Mouse (Mus musculus): ENCODE measurements around the gene Ptcd1. TPM values are rescaled to one million over a fixed set of nuclear protein-coding genes. Genes with fewer than 3 reads are reported as not detected.
"Not testable (repeated sequence)": the region's sequence is repeated elsewhere in the genome, so short reads cannot be mapped to it uniquely, and the experiment has no call there.

Gene Ptcd1
- polyA plus RNA-seq, 1 experiment from 2014 or later: 13.9 TPM

DNA sequence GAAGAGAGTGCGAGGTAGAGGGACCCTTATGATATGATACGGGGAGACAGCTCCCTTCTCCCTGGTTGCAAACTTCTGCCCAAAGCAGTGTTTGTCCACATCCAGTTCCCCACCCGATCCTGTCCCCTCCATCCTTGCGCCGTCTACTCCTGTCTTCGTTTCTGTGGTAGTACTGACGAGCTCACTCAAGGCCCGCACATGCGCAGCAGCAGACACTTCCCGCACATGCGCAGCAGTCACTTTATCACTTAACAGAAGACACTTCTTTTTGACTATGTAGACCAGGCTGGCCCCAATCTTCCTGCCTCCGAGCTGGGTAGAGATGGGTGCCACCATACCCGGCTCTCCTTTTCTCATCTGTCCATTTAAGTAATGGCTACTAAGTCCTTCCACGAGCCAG, 5.5 kb downstream of the Ptcd1 start:
- H3K4me1 ChIP-seq: peaks cover 4% of the 10 kb centered on the region; the same call in 1 of the 2 replicates
- H3K27ac ChIP-seq: no peak overlapping the region
- H3K27me3 ChIP-seq (replicated peaks): no peaks in the 10 kb centered on the region
- peaks cover 19% of the 10 kb centered on the region for H3K36me3 ChIP-seq
- no peak overlapping the region for H3K9ac ChIP-seq
- 96% methylated on average over 14 of the region's 14 CpGs for WGBS
- H3K4me2 ChIP-seq: no peak overlapping the region
- H3K4me3 ChIP-seq (replicated peaks): no peak overlapping the region
- no peaks in the 10 kb centered on the region for H3K9me3 ChIP-seq
- no peak for ATAC-seq (ENCODE audit: insufficient read depth, low FRiP score, low read depth)

GRCm38 (mm10) chr5:145152690-145153089, 14.2 kb downstream of the Ptcd1 start:
- Histone ChIP-seq H3K4me2 (no peak overlapping the region), H3K4me1 (no peaks in the 10 kb centered on the region), H3K36me3 (peaks cover 66% of the 10 kb centered on the region), H3K27ac (no peak overlapping the region), H3K27me3 (replicated peaks) (no peaks in the 10 kb centered on the region), H3K9me3 (no peaks in the 10 kb centered on the region), H3K9ac (no peak overlapping the region), H3K4me3 (replicated peaks) (no peak overlapping the region)
- no peak for ATAC-seq (ENCODE audit: insufficient read depth, low FRiP score, low read depth)
- 91% methylated on average over 5 of the region's 5 CpGs for WGBS

GRCm38 (mm10) chr5:145149294-145149693, 17.6 kb downstream of the Ptcd1 start:
- WGBS: 86% methylated on average over 6 of the region's 6 CpGs
- ATAC-seq (ENCODE audit: insufficient read depth, low FRiP score, low read depth): no peak
- Histone ChIP-seq H3K36me3 (peaks cover 81% of the 10 kb centered on the region), H3K27ac (no peak overlapping the region), H3K4me1 (no peaks in the 10 kb centered on the region), H3K27me3 (replicated peaks) (no peaks in the 10 kb centered on the region), H3K4me2 (no peak overlapping the region), H3K9me3 (no peaks in the 10 kb centered on the region), H3K9ac (no peak overlapping the region), H3K4me3 (replicated peaks) (no peak overlapping the region)

GRCm38 (mm10) chr5:145147748-145148147, 19.2 kb downstream of the Ptcd1 start:
- 87% methylated on average over 5 of the region's 5 CpGs for WGBS
- Histone ChIP-seq H3K9ac (no peak overlapping the region), H3K9me3 (no peaks in the 10 kb centered on the region), H3K4me3 (replicated peaks) (no peak overlapping the region), H3K4me2 (no peak overlapping the region), H3K27ac (no peak overlapping the region), H3K4me1 (no peaks in the 10 kb centered on the region), H3K36me3 (peaks cover 87% of the 10 kb centered on the region), H3K27me3 (replicated peaks) (no peaks in the 10 kb centered on the region)
- ATAC-seq (ENCODE audit: insufficient read depth, low FRiP score, low read depth): no peak

GRCm38 (mm10) chr5:145140611-145141010, 26.3 kb downstream of the Ptcd1 start:
- Histone ChIP-seq H3K4me1 (peaks cover 21% of the 10 kb centered on the region), H3K36me3 (peaks cover 31% of the 10 kb centered on the region), H3K27me3 (replicated peaks) (no peaks in the 10 kb centered on the region), H3K4me3 (replicated peaks) (peak overlapping the region; percentile 98), H3K9ac (peak overlapping the region; percentile 80), H3K9me3 (no peaks in the 10 kb centered on the region), H3K27ac (peak overlapping the region; percentile 91), H3K4me2 (peak overlapping the region; percentile 65)
- WGBS: under 1% methylated on average over 18 of the region's 18 CpGs
- no peak for ATAC-seq (ENCODE audit: insufficient read depth, low FRiP score, low read depth)

GRCm38 (mm10) chr5:145139571-145140519, 27.1 kb downstream of the Ptcd1 start, which contains the start of the genes Pdap1 and Bud31:
Gene Pdap1 (minus strand): TSS chr5:145140238.
Gene Bud31 (plus strand): TSS chr5:145140362.
- H3K36me3 ChIP-seq: peaks cover 24% of the 10 kb centered on the region
- peak within 1 kb of the TSS; percentile 94 for H3K9ac ChIP-seq
- peak within 1 kb of the TSS; percentile 91 for H3K27ac ChIP-seq
- H3K27me3 ChIP-seq (replicated peaks): no peaks in the 10 kb centered on the region
- WGBS: under 1% methylated on average over 84 of the region's 84 CpGs
- peak; percentile 94 for ATAC-seq (ENCODE audit: insufficient read depth, low FRiP score, low read depth)
- H3K4me3 ChIP-seq (replicated peaks): peak within 1 kb of the TSS; percentile 98
- no peaks in the 10 kb centered on the region for H3K9me3 ChIP-seq
- H3K4me1 ChIP-seq: peaks cover 21% of the 10 kb centered on the region
- H3K4me2 ChIP-seq: peak within 1 kb of the TSS; percentile 68

- WGBS: 4% methylated on average over 6 of the region's 6 CpGs
- Histone ChIP-seq H3K4me3 (replicated peaks) (peak overlapping the region; percentile 98), H3K9me3 (no peaks in the 10 kb centered on the region), H3K4me2 (peak overlapping the region; percentile 68), H3K4me1 (peaks cover 21% of the 10 kb centered on the region), H3K36me3 (peaks cover 28% of the 10 kb centered on the region), H3K27ac (peak overlapping the region; percentile 91; the same call in 1 of the 2 replicates), H3K9ac (peak overlapping the region; percentile 94), H3K27me3 (replicated peaks) (no peaks in the 10 kb centered on the region)
- no peak for ATAC-seq (ENCODE audit: insufficient read depth, low FRiP score, low read depth)
Observed at GRCm38 (mm10) chr5:145138836-145139235, 28.1 kb downstream of the Ptcd1 start.

- not testable (repeated sequence) for H3K4me1 ChIP-seq; H3K4me2 ChIP-seq; H3K9me3 ChIP-seq; H3K4me3 ChIP-seq (replicated peaks); H3K27ac ChIP-seq; ATAC-seq (ENCODE audit: insufficient read depth, low FRiP score, low read depth); H3K27me3 ChIP-seq (replicated peaks); H3K9ac ChIP-seq
- 86% methylated on average over 6 of the region's 6 CpGs for WGBS
- H3K36me3 ChIP-seq: peaks cover 60% of the 10 kb centered on the region
Observed at GRCm38 (mm10) chr5:145133275-145133674, 33.6 kb downstream of the Ptcd1 start.

GRCm38 (mm10) chr5:145130995-145131394, 35.9 kb downstream of the Ptcd1 start:
- Histone ChIP-seq H3K27ac (no peak overlapping the region), H3K9me3 (no peaks in the 10 kb centered on the region), H3K36me3 (peaks cover 75% of the 10 kb centered on the region), H3K4me3 (replicated peaks) (no peak overlapping the region), H3K4me1 (no peaks in the 10 kb centered on the region), H3K27me3 (replicated peaks) (no peaks in the 10 kb centered on the region), H3K4me2 (no peak overlapping the region), H3K9ac (no peak overlapping the region)
- no peak for ATAC-seq (ENCODE audit: insufficient read depth, low FRiP score, low read depth)
- WGBS: 85% methylated on average over 3 of the region's 3 CpGs

DNA sequence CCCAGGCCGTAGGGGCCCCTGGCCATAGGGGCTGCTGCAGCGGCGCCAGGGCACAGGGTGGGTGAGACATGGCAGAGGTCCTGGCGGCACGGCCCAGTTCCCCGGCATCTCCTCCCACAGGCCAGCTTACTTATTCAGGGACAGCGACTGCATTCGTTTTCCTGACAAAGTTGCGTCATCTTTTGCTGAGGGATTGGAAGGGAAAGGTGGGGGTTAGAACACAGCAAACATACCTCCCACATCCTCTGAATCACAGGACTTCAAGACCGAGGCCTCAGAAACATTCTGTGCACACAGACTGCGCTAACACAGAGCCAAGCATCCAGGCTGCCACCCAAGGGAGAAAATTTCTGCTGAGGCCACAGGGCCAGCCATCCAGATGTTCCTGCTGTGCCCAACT, 36.7 kb downstream of the Ptcd1 start:
- Histone ChIP-seq H3K27ac (no peak overlapping the region), H3K27me3 (replicated peaks) (no peaks in the 10 kb centered on the region), H3K9ac (no peak overlapping the region), H3K4me2 (no peak overlapping the region), H3K4me3 (replicated peaks) (no peak overlapping the region), H3K36me3 (peaks cover 81% of the 10 kb centered on the region), H3K4me1 (no peaks in the 10 kb centered on the region), H3K9me3 (no peaks in the 10 kb centered on the region)
- ATAC-seq (ENCODE audit: insufficient read depth, low FRiP score, low read depth): no peak
- 85% methylated on average over 11 of the region's 11 CpGs for WGBS

DNA sequence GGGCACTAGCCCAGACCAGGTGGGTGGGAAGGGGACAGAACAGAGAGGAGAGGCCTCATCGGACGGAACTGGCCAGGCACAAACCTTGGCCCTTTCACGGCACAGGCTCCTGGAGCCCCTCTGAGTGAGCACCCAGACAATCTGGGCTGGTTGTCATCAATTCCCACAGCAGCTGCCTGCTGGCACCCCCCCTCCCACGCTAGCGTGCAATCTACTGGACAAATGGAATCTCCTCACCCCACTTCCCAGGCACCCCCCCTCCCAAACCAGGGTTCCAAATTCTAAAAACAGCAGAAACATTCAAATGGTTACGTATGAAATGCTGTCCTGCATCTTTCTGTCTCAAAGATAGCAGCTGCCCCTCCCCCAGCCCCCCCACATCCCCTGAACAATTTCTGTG, 37.1 kb downstream of the Ptcd1 start:
- H3K4me3 ChIP-seq (replicated peaks); H3K9me3 ChIP-seq; ATAC-seq (ENCODE audit: insufficient read depth, low FRiP score, low read depth); H3K4me1 ChIP-seq; H3K27me3 ChIP-seq (replicated peaks); H3K27ac ChIP-seq; H3K9ac ChIP-seq; H3K4me2 ChIP-seq: not testable (repeated sequence)
- 85% methylated on average over 6 of the region's 6 CpGs for WGBS
- peaks cover 85% of the 10 kb centered on the region for H3K36me3 ChIP-seq

- Histone ChIP-seq H3K36me3 (peaks cover 86% of the 10 kb centered on the region), H3K27ac (no peak overlapping the region), H3K27me3 (replicated peaks) (no peaks in the 10 kb centered on the region), H3K4me3 (replicated peaks) (no peak overlapping the region), H3K4me1 (no peaks in the 10 kb centered on the region), H3K9ac (no peak overlapping the region), H3K9me3 (no peaks in the 10 kb centered on the region), H3K4me2 (no peak overlapping the region)
- ATAC-seq (ENCODE audit: insufficient read depth, low FRiP score, low read depth): no peak
- WGBS: 91% methylated on average over 4 of the region's 4 CpGs
Observed at GRCm38 (mm10) chr5:145129124-145129523, 37.8 kb downstream of the Ptcd1 start.

All from stomach, embryonic 15.5 days (tissue).